Mouse (Mus musculus) embryonic facial prominence, embryonic 10.5 days (tissue): ENCODE data around the gene Ak5. TPM values are rescaled to one million over a fixed set of nuclear protein-coding genes. Genes with fewer than 3 reads are reported as not detected.
"Not testable (repeated sequence)": the region's sequence is repeated elsewhere in the genome, so short reads cannot be mapped to it uniquely, and the experiment has no call there.

Source experiments
- DNase-seq: peaks from one replicate; pipeline ENCODE4 v3.0.0-alpha.2; 2017; ENCODE audit warnings: low spot score
- H3K27ac ChIP-seq: fragments of 300-500 bp; sonication (generic); replicated peaks from 2 replicates; pipeline ENCODE4 v1.5.1; 2016; ENCODE audit warnings: mild to moderate bottlenecking
- H3K27me3 ChIP-seq: fragments of 300-500 bp; sonication (generic); replicated peaks from 2 replicates; pipeline ENCODE4 v1.6.1; 2016; ENCODE audit warnings: low read depth, mild to moderate bottlenecking; ENCODE audit not compliant: poor library complexity, severe bottlenecking
- H3K36me3 ChIP-seq: fragments of 300-500 bp; sonication (generic); replicated peaks from 2 replicates; pipeline ENCODE4 v1.6.1; 2016; ENCODE audit warnings: mild to moderate bottlenecking, moderate library complexity
- H3K4me1 ChIP-seq: fragments of 300-500 bp; sonication (generic); 2 replicates; pipeline ENCODE4 v1.6.1; 2016
- H3K4me3 ChIP-seq: fragments of 300-500 bp; sonication (generic); 2 replicates; pipeline ENCODE4 v1.5.1; 2016; ENCODE audit warnings: mild to moderate bottlenecking, moderate library complexity
- H3K9me3 ChIP-seq: fragments of 300-500 bp; sonication (generic); 2 replicates; pipeline ENCODE4 v1.6.1; 2016; ENCODE audit warnings: mild to moderate bottlenecking
- WGBS: fragments of 180-500 bp; shearing (Covaris S2); methylation state at CpG from one replicate; pipeline ENCODE4 v1.1.7; 2016; 5-methylcytosine and 5-hydroxymethylcytosine counted together
- polyA plus RNA-seq: library from polyadenylated mRNA; unstranded; fragments of >200 nt; fragmentation: Nextera tagmentation; extraction: Ambion mirVana; gene quantifications from 2 replicates; pipeline ENCODE4 v1.2.1, GENCODE M21; 2016

Ak5 gene
- polyA plus RNA-seq, 1 experiment from 2014 or later = 0.93 TPM

DNA sequence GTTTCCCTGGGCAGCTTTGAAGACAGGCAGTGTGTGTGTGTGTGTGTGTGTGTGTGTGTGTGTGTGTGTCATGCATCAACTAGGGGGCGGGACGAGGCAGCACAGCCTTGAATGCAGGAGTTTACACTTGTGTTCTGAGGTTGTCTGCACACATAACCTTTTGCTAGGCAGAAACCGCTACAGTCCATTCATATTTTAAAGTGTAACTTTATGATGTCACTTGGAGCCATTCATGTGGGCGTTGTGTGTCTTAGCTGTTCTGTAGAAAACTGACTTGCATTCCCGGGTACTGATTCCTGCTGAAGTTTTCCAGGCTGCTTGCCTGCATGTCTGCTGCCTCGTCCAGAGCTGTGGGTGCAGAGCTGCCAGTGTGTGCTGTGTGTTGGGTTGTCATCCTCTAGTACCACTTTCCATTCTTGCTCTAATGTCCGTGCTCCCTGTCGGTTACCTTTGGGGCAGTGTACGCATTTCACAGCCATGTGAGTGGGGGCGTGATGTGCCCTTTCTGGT lies 206.1 kb downstream of the Ak5 start:
- Histone ChIP-seq H3K27me3 (no peaks in the 10 kb centered on the region), H3K9me3 (no peaks in the 10 kb centered on the region), H3K4me1 (peaks cover 13% of the 10 kb centered on the region), H3K27ac (no peak overlapping the region), H3K4me3 (no peak overlapping the region), H3K36me3 (peaks cover 58% of the 10 kb centered on the region)
- 91% methylated on average over 10 of the region's 10 CpGs for WGBS
- no peak for DNase-seq

DNA sequence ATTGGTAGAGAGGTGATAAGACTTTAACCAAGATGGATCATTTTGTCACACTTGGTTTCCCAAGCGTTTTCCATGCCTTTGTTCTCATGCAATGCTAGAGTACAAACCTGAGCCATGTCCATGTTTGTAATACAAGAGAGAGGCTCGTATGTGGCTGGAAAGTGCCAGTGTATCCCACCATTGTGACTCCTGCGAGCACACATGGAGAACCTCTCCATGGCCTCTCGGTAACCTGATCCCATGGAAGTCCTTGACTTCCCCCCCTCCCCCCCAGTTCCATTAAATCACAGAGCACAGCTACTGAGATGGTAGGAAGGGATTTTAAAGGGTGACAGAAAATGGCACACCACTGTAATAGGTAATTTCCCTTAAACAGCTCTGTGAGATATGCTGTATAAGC lies 207.4 kb downstream of the Ak5 start:
- Histone ChIP-seq H3K4me1 (peaks cover 13% of the 10 kb centered on the region), H3K36me3 (peaks cover 71% of the 10 kb centered on the region), H3K27ac (no peak overlapping the region), H3K4me3 (no peak overlapping the region), H3K27me3 (no peaks in the 10 kb centered on the region), H3K9me3 (no peaks in the 10 kb centered on the region)
- no peak for DNase-seq
- 45% methylated on average over 4 of the region's 4 CpGs for WGBS

DNA sequence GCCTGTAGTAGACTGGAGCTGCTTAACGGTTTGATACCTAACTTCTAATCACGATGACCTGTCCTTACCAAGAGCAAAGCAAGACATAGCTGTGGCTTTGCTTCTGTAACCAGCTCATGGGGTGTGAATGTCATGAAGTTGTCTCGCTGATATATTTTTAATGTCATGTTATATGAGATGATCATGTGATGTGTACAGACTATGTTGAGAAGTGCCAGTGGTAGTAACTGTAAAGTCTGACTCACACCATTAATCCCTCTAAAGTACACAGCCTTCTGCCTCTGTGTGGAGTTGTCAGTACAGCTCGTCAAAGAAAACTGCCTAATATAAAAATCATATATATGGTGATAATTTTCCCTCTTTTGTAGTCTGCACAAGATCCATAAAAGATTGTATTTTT lies 209.3 kb downstream of the Ak5 start:
- H3K27ac ChIP-seq, H3K4me3 ChIP-seq, H3K27me3 ChIP-seq, DNase-seq, H3K9me3 ChIP-seq: not testable (repeated sequence)
- peaks cover 13% of the 10 kb centered on the region for H3K4me1 ChIP-seq
- peaks cover 86% of the 10 kb centered on the region for H3K36me3 ChIP-seq
- WGBS = 92% methylated on average over 4 of the region's 4 CpGs

DNA sequence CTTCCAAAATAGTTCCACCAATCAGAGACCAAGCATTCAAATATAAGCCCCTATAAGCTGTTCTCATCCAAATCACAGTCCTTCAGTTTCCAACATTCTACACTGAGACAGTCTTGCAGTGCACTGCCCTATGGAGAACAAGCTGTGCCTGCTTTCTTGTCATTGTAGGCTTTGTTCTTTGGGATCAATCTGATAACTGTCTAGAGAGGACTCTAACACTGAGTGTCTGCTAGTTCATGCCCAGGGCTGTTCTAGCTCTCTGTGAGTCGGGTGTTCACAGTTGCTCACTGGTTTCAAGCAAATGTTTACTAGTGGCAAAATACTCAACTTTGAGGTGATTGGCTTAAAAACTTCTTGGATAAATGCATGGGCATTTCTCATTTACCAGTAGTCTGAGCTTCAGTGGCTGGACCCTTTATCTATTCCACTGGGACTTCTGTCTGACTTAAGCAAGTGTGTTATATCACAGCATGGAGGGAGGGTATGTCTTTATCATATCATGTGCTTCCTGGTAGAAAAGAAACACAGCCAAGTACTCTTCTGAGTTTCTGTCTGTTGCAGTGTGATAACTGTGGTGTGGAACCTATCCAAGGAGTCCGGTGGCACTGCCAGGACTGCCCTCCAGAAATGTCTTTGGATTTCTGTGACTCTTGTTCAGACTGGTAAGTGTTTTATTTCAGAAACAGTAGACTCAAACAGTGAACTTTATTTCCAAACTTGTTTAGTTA lies 210.7 kb downstream of the Ak5 start:
- Histone ChIP-seq H3K36me3 (peaks cover 88% of the 10 kb centered on the region), H3K27ac (no peak overlapping the region), H3K4me3 (no peak overlapping the region), H3K9me3 (no peaks in the 10 kb centered on the region), H3K27me3 (no peaks in the 10 kb centered on the region), H3K4me1 (peaks cover 13% of the 10 kb centered on the region)
- WGBS = 93% methylated on average over 2 of the region's 2 CpGs
- DNase-seq = no peak

DNA sequence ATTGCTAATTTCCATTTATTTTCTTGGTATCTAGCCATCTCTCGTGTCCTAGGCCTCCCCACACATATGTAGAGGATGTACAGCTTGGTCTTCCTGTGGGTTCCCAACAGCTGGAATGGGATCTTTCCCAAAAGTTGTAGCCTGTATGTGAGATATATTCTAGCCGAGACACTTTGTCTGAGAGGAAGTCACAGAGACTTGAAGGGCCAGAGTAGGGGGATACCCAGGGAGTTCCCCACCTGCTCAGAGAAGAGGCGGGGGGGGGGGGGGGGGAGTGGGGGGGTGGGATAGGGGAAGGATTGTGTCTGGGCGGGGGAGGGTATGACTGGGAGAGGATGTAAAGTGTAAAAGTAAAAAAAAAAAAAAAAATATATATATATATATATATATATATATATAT lies 215.0 kb downstream of the Ak5 start:
- no peak for DNase-seq
- Histone ChIP-seq H3K27ac (no peak overlapping the region), H3K4me3 (no peak overlapping the region), H3K27me3 (no peaks in the 10 kb centered on the region), H3K9me3 (no peaks in the 10 kb centered on the region), H3K36me3 (peaks cover 96% of the 10 kb centered on the region), H3K4me1 (no peaks in the 10 kb centered on the region)
- 88% methylated on average over 4 of the region's 4 CpGs for WGBS

DNA sequence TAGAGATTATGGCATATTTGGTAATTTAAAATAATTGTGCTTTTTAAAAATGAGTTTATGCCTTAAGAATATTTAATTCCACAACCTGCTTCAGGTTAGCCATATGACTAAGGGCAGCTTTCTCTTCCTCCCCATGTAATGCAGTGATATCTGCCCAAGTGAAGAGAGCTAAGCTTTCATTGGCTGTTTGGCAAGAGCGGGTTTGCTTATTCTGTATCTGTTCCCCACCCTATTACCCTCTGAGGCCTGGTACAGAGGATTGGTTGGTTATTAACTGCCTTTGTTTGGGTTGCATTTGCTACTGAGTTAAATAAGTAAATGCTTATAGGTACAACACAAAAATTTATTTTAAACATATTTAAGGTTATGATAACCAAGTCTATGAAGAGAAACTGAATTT lies 221.2 kb downstream of the Ak5 start:
- no peaks in the 10 kb centered on the region for H3K9me3 ChIP-seq
- 95% methylated on average over 1 of the region's 1 CpGs for WGBS
- H3K4me3 ChIP-seq = no peak overlapping the region
- no peaks in the 10 kb centered on the region for H3K4me1 ChIP-seq
- DNase-seq = no peak
- H3K27me3 ChIP-seq = no peaks in the 10 kb centered on the region
- H3K36me3 ChIP-seq = peaks cover 38% of the 10 kb centered on the region
- no peak overlapping the region for H3K27ac ChIP-seq

DNA sequence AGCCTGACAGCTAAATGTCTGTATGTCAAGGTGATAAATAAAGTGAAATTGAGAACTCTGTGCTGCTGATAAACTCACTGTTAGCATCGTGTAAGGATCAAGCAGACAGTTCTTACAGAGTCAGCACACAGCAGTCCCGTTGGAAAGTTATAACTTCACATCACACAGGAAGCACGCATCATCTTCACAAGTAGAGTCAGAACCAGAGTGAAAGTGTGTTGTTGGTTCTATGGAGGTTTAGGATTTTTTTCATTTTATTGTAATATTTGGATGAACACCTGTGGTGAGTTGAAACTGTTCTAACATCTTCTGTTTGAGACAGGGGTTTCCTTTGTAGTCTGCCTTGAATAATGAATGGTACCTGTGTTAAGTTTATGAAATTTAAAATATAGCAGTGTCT lies 224.0 kb downstream of the Ak5 start:
- Histone ChIP-seq H3K9me3 (no peaks in the 10 kb centered on the region), H3K27me3 (no peaks in the 10 kb centered on the region), H3K27ac (no peak overlapping the region), H3K36me3 (peaks cover 10% of the 10 kb centered on the region), H3K4me1 (no peaks in the 10 kb centered on the region), H3K4me3 (no peak overlapping the region)
- 90% methylated on average over 3 of the region's 3 CpGs for WGBS
- DNase-seq = no peak

DNA sequence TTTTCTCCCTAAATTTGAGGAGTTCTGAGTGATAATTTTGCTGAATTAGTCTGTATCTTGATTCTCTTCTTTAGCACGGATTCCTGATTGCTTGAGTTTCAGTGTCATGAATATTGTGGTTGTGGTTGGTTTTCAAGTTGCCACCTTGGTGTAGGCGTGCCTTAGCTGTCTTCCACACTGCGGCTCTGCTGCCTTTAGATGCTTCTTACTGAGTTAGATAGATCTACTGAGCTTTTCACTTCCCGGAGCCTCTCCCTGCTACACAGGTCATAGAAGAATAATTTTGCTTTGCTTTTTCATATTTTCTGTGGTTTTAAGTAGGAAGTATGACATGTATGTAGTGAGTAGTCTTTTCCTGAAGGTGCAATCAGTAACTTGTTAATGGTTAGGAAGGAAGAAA lies 225.4 kb downstream of the Ak5 start:
- Histone ChIP-seq H3K4me3 (no peak overlapping the region), H3K9me3 (no peaks in the 10 kb centered on the region), H3K27me3 (no peaks in the 10 kb centered on the region), H3K4me1 (no peaks in the 10 kb centered on the region), H3K27ac (no peak overlapping the region), H3K36me3 (peaks cover 13% of the 10 kb centered on the region)
- no peak for DNase-seq
- WGBS = 95% methylated on average over 4 of the region's 4 CpGs

DNA sequence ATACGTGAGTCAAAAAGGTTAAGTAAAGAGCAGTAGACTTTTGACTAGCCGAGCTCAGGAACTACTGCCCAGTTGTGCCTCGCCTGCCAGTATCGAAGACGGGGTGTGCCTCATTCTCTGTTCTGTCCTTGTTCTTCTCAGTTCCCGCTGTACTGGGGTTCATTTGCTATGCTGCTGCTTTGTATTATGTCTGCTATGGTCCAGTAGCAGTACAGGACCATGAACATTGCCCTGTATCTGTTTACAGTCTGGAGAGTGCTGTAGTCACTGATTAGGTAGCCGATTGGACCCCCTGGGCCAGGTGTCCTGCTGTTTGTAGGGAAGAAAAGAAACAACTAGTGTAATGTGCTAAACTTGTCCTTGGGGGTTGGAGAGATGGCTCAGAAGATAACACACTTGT lies 230.1 kb downstream of the Ak5 start:
- no peaks in the 10 kb centered on the region for H3K27me3 ChIP-seq
- no peak overlapping the region for H3K4me3 ChIP-seq
- H3K27ac ChIP-seq = no peak overlapping the region
- H3K36me3 ChIP-seq = peaks cover 39% of the 10 kb centered on the region
- no peaks in the 10 kb centered on the region for H3K9me3 ChIP-seq
- H3K4me1 ChIP-seq = no peaks in the 10 kb centered on the region
- no peak for DNase-seq
- WGBS = 95% methylated on average over 7 of the region's 7 CpGs

DNA sequence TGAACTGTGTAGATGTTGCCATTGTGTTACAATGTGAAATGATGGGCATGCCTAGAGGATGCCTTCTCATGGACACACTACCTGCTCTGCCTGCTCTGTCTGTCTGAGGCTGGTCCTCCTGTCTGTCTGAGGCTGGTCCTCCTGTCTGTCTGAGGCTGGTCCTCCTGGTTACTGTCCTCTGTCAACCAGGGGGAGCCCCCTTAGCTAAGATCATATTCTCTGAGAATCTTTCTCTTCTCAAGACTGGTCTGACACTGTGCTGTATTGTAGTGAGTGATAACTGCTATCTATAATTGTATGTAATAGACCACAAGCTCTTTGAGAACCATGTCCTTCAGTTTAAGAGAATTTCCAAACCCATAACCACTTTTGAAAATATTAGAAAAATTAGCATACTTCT lies 232.6 kb downstream of the Ak5 start:
- H3K9me3 ChIP-seq = no peaks in the 10 kb centered on the region
- H3K4me3 ChIP-seq = no peak overlapping the region
- peaks cover 54% of the 10 kb centered on the region for H3K36me3 ChIP-seq
- no peak overlapping the region for H3K27ac ChIP-seq
- no peaks in the 10 kb centered on the region for H3K27me3 ChIP-seq
- no peak for DNase-seq
- no peaks in the 10 kb centered on the region for H3K4me1 ChIP-seq

DNA sequence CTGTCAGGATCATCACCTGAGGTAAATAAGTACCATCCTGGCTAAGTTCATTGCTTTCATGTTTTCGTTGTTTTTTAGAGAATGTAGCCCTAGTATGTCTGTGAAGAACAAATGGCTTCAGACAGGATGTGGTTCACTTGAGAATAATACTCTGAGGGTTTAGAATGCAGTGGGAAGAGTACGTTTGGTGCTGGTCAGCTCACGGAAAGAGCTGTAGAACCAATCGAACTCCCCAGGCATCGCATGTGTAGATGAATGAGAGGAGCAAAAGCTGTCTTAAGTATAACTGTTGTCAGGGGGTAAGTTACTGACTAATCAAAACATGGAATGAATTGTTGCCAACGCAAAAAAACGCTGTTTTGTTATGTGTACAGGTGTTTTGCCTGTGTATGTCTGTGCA lies 235.5 kb downstream of the Ak5 start:
- no peak overlapping the region for H3K4me3 ChIP-seq
- H3K9me3 ChIP-seq = no peaks in the 10 kb centered on the region
- DNase-seq = no peak
- H3K27me3 ChIP-seq = no peaks in the 10 kb centered on the region
- H3K36me3 ChIP-seq = peaks cover 60% of the 10 kb centered on the region
- WGBS = 96% methylated on average over 7 of the region's 7 CpGs
- H3K4me1 ChIP-seq = no peaks in the 10 kb centered on the region
- H3K27ac ChIP-seq = no peak overlapping the region

DNA sequence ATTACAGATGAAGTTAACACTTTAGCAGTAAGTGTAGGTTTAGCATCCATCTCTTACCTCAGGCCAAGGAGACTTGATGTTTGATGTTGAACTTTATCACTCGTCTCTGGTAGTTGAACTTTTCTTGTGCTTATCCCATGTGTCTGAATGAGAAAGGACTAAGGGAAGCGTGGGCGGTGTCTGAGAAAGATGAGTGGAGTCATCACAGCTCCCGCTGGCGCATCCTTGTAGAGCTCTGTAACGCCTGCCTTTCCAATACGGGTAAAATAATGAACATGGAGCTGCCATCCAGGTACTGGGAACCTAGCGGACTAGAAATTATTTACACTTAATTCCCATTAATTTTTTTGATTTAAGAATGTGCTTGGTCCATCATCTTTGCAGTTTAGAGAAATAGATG lies 239.2 kb downstream of the Ak5 start:
- Histone ChIP-seq H3K27me3 (no peaks in the 10 kb centered on the region), H3K4me1 (no peaks in the 10 kb centered on the region), H3K9me3 (no peaks in the 10 kb centered on the region), H3K27ac (no peak overlapping the region), H3K36me3 (peaks cover 65% of the 10 kb centered on the region), H3K4me3 (no peak overlapping the region)
- WGBS = 94% methylated on average over 8 of the region's 8 CpGs
- no peak for DNase-seq
